Mouse (Mus musculus): ENCODE measurements at regions not wholly inside any gene's neighbourhood (a gene's known extent, or its start where the extent isn't known, plus 50 kb on each side); places are given as distances from the start of the nearest gene placed in this dataset.
A peak's percentile ranks its signal among the peaks of the same experiment; 100 is the strongest.
"Not testable (repeated sequence)": the region's sequence is repeated elsewhere in the genome, so short reads cannot be mapped to it uniquely, and the experiment has no call there.

DNA sequence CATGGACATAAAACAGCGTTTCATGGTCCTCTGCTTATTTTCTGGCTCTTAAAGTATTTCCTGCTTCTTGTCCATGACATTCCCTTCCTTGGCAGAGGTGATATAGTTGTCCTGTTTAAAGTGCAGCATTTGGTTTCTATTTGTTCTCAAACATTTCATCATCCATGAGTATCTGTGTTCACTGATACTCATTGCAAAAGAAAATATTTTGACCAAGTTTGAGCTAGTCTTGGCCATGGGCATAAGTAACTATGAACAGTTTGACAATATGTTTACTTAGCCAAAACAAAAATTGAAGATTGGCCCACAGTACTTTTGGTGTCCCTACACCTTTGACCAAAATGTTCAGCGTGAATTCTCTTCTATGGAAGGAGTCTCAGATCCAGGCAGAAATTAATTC lies 58.7 kb upstream of the 2310057J18Rik start:
- H3K27ac ChIP-seq (replicated peaks); H3K27me3 ChIP-seq (ENCODE audit: control insufficient read depth, insufficient read depth, low read length); H3K4me2 ChIP-seq (replicated peaks; ENCODE audit: low read depth); H3K4me3 ChIP-seq (ENCODE audit: low read depth, low read length); DNase-seq (ENCODE audit: low spot score); H3K4me1 ChIP-seq (replicated peaks; ENCODE audit: control insufficient read depth, insufficient read depth); ATAC-seq (ENCODE audit: low FRiP score, low TSS enrichment); H3K9ac ChIP-seq (ENCODE audit: low read length); H3K36me3 ChIP-seq (ENCODE audit: control insufficient read depth, insufficient read depth, low read length); H3K9me3 ChIP-seq (ENCODE audit: control insufficient read depth, low read length): not testable (repeated sequence)
- WGBS: 69% methylated on average over 2 of the region's 2 CpGs

GRCm38 (mm10) chr10:29087823-29088222 lies 55.8 kb upstream of the Soga3 start:
- H3K27me3 ChIP-seq (ENCODE audit: control insufficient read depth, insufficient read depth, low read length): no peaks in the 10 kb centered on the region
- no peaks in the 10 kb centered on the region for H3K36me3 ChIP-seq (ENCODE audit: control insufficient read depth, insufficient read depth, low read length)
- TF ChIP-seq CTCF (IDR thresholded peaks at IDR 0.05; ENCODE audit: low read depth) (peak; percentile 77), EP300 (optimal IDR thresholded peaks at IDR 0.05) (no peak)
- DNase-seq (ENCODE audit: low spot score): no peak
- WGBS: 12% methylated on average over 1 of the region's 1 CpGs
- no peak overlapping the region for H3K4me2 ChIP-seq (replicated peaks; ENCODE audit: low read depth)
- H3K4me1 ChIP-seq (replicated peaks; ENCODE audit: control insufficient read depth, insufficient read depth): no peaks in the 10 kb centered on the region
- no peak overlapping the region for H3K27ac ChIP-seq (replicated peaks)
- no peak for ATAC-seq (ENCODE audit: low FRiP score, low TSS enrichment)
- no peak overlapping the region for H3K9ac ChIP-seq (ENCODE audit: low read length)
- H3K9me3 ChIP-seq (ENCODE audit: control insufficient read depth, low read length): no peaks in the 10 kb centered on the region
- no peak overlapping the region for H3K4me3 ChIP-seq (ENCODE audit: low read depth, low read length)
